Mouse (Mus musculus): Measurements from ENCODE around the gene Rftn2. TPM values are rescaled to one million over a fixed set of nuclear protein-coding genes. Genes with fewer than 3 reads are reported as not detected.

Gene Rftn2
- total RNA-seq (2022) = 10 to 100 TPM; 20.8 to 37.2 (median 30.9) TPM

- DNase-seq = no peak
Observed at GRCm38 (mm10) chr1:55226011-55226857, at the start of gene Rftn2. TSS of gene Rftn2 (minus strand) at chr1:55226782.

GRCm38 (mm10) chr1:55265447-55265846 is 38.9 kb upstream of the Rftn2 start:
- DNase-seq = no peak

GRCm38 (mm10) chr1:55264385-55264784 is 37.8 kb upstream of the Rftn2 start:
- DNase-seq = no peak

GRCm38 (mm10) chr1:55246374-55246773 is 19.8 kb upstream of the Rftn2 start:
- no peak for DNase-seq

GRCm38 (mm10) chr1:55239237-55239636 is 12.7 kb upstream of the Rftn2 start:
- no peak for DNase-seq

GRCm38 (mm10) chr1:55238496-55238895 is 11.9 kb upstream of the Rftn2 start:
- DNase-seq = no peak

GRCm38 (mm10) chr1:55237643-55238161 is 11.1 kb upstream of the Rftn2 start:
- DNase-seq = no peak

- DNase-seq = peak; percentile 93
Observed at GRCm38 (mm10) chr1:55236890-55237642, 10.5 kb upstream of the Rftn2 start, which contains the start of gene Mars2. TSS of gene Mars2 (plus strand) at chr1:55237177.

GRCm38 (mm10) chr1:55236487-55236886 is 9.9 kb upstream of the Rftn2 start:
- no peak for DNase-seq

GRCm38 (mm10) chr1:55234910-55235520 is 8.4 kb upstream of the Rftn2 start:
- no peak for DNase-seq

- DNase-seq = no peak
Observed at GRCm38 (mm10) chr1:55228256-55228884, 1.8 kb upstream of the Rftn2 start.

- DNase-seq = no peak
Observed at GRCm38 (mm10) chr1:55227376-55227775, 794 bp upstream of the Rftn2 start.

- no peak for DNase-seq
Observed at GRCm38 (mm10) chr1:55225398-55225797, 1.2 kb downstream of the Rftn2 start.

- DNase-seq = no peak
Observed at GRCm38 (mm10) chr1:55224111-55224510, 2.5 kb downstream of the Rftn2 start.

GRCm38 (mm10) chr1:55223026-55223425 is 3.6 kb downstream of the Rftn2 start:
- DNase-seq = no peak

GRCm38 (mm10) chr1:55221352-55221751 is 5.2 kb downstream of the Rftn2 start:
- DNase-seq = no peak

- no peak for DNase-seq
Observed at GRCm38 (mm10) chr1:55217191-55217590, 9.4 kb downstream of the Rftn2 start.

- DNase-seq = no peak
Observed at GRCm38 (mm10) chr1:55215185-55215813, 11.3 kb downstream of the Rftn2 start.

GRCm38 (mm10) chr1:55213936-55214335 is 12.6 kb downstream of the Rftn2 start:
- no peak for DNase-seq

GRCm38 (mm10) chr1:55213475-55213874 is 13.1 kb downstream of the Rftn2 start:
- DNase-seq = no peak

- DNase-seq = no peak
Observed at GRCm38 (mm10) chr1:55212771-55213170, 13.8 kb downstream of the Rftn2 start.

- DNase-seq = no peak
Observed at GRCm38 (mm10) chr1:55211081-55211480, 15.5 kb downstream of the Rftn2 start.
